Mouse (Mus musculus) frontal cortex, adult (tissue): Measurements from ENCODE around the gene Cmtm5.

ENCODE experiments used
- ATAC-seq: cut with Nextera tagmentation; 2 replicates; pipeline ENCODE4 v1.9.2; 2017; ENCODE audit warnings: mild to moderate bottlenecking, moderate library complexity, mixed read lengths; ENCODE audit not compliant: low TSS enrichment

The Cmtm5 gene

GRCm38 (mm10) chr14:54935904-54936830 lies at the start of gene Cmtm5:
TSS of gene Cmtm5 (plus strand) at chr14:54936261.
- ATAC-seq: peak; percentile 88

GRCm38 (mm10) chr14:54892200-54892599 lies 43.9 kb upstream of the Cmtm5 start, which contains the start of gene Pabpn1:
TSS of gene Pabpn1 (plus strand) at chr14:54892500.
- ATAC-seq: no peak

GRCm38 (mm10) chr14:54893651-54894181 lies 42.3 kb upstream of the Cmtm5 start:
- peak; percentile 95 for ATAC-seq

- ATAC-seq: peak; percentile 3; the same call in 1 of the 2 replicates
Measured at GRCm38 (mm10) chr14:54894296-54895151, 41.5 kb upstream of the Cmtm5 start.

GRCm38 (mm10) chr14:54897445-54897844 lies 38.6 kb upstream of the Cmtm5 start:
- ATAC-seq: no peak

- peak; percentile 66 for ATAC-seq
Measured at GRCm38 (mm10) chr14:54900383-54900782, 35.7 kb upstream of the Cmtm5 start.

- no peak for ATAC-seq
Measured at GRCm38 (mm10) chr14:54903641-54904040, 32.4 kb upstream of the Cmtm5 start.

- ATAC-seq: no peak
Measured at GRCm38 (mm10) chr14:54908682-54909081, 27.4 kb upstream of the Cmtm5 start.

GRCm38 (mm10) chr14:54912109-54912850 lies 23.8 kb upstream of the Cmtm5 start:
- peak; percentile 15; the same call in 1 of the 2 replicates for ATAC-seq

- ATAC-seq: peak; percentile 92
Measured at GRCm38 (mm10) chr14:54912886-54913285, 23.2 kb upstream of the Cmtm5 start, which contains the start of gene Slc22a17. TSS of gene Slc22a17 (minus strand) at chr14:54913132.

GRCm38 (mm10) chr14:54913343-54913742 lies 22.7 kb upstream of the Cmtm5 start:
- ATAC-seq: peak; percentile 21

GRCm38 (mm10) chr14:54920076-54920685 lies 15.9 kb upstream of the Cmtm5 start:
- no peak for ATAC-seq

GRCm38 (mm10) chr14:54924641-54925348 lies 11.3 kb upstream of the Cmtm5 start:
- ATAC-seq: no peak

- ATAC-seq: peak; percentile 40
Measured at GRCm38 (mm10) chr14:54925349-54926342, 10.4 kb upstream of the Cmtm5 start, which contains the start of gene Efs. TSS of gene Efs (minus strand) at chr14:54926126.

GRCm38 (mm10) chr14:54926401-54927158 lies 9.5 kb upstream of the Cmtm5 start:
- ATAC-seq: peak; percentile 34

- ATAC-seq: no peak
Measured at GRCm38 (mm10) chr14:54927296-54927695, 8.8 kb upstream of the Cmtm5 start.

GRCm38 (mm10) chr14:54929801-54930200 lies 6.3 kb upstream of the Cmtm5 start:
- ATAC-seq: no peak

- ATAC-seq: no peak
Measured at GRCm38 (mm10) chr14:54930431-54930830, 5.6 kb upstream of the Cmtm5 start.
